9 mouse cellular contexts compared by ENCODE assay signal in genomic region chr13:43480595-43480956, GRCm38 (mm10). TPM values are rescaled to one million over a fixed set of nuclear protein-coding genes. Genes with fewer than 3 reads are reported as not detected.
A peak's percentile ranks its signal among the peaks of the same experiment; 100 is the strongest.
DNase-seq lines count a peak whose midpoint lies in the region; ATAC-seq and TF ChIP-seq lines count a peak whose summit lies in the region.
"Had no signal": no experiment of that assay in that cellular context is flagged by ENCODE, and none has a peak within 500 bp of the region (broad histone marks: within the 10 kb centered on the region; RNA-seq: fewer than 3 reads in every experiment).

No protein-coding gene starts in this region.

- H3K36me3 ChIP-seq in kidney, adult 2 months (ENCODE audit: control insufficient read depth, insufficient read depth, low read length): no peaks in the 10 kb centered on the region
- H3K36me3 ChIP-seq in hindbrain, embryonic 12.5 days: no peaks in the 10 kb centered on the region
- H3K36me3 ChIP-seq in midbrain, embryonic 12.5 days: no peaks in the 10 kb centered on the region; the same call in 1 of the 2 replicates

- peak overlapping the region; percentile 99; the same call in 1 of the 2 replicates for H3K27ac ChIP-seq in kidney, adult 2 months (ENCODE audit: insufficient read depth, low read depth, low read length)
- H3K27ac ChIP-seq in bone marrow, adult 2 months (ENCODE audit: control insufficient read depth, insufficient read depth, low read depth, low read length, poor library complexity): peak overlapping the region; percentile 99
- H3K27ac ChIP-seq in hindbrain, embryonic 12.5 days: peak overlapping the region; percentile 100
- peak overlapping the region; percentile 100 for H3K27ac ChIP-seq in midbrain, embryonic 12.5 days (replicated peaks)

- WGBS in kidney, adult 2 months: 25% methylated on average over 66 of the region's 67 CpGs
- WGBS in bone marrow, adult 2 months: 21% methylated on average over 67 of the region's 67 CpGs
- WGBS in hindbrain, embryonic 12.5 days: 0% methylated on average over 25 of the region's 67 CpGs
- WGBS in midbrain, embryonic 12.5 days: under 1% methylated on average over 29 of the region's 67 CpGs

- no peaks in the 10 kb centered on the region for H3K9me3 ChIP-seq in hindbrain, embryonic 12.5 days (replicated peaks)
- H3K9me3 ChIP-seq in midbrain, embryonic 12.5 days: no peaks in the 10 kb centered on the region

- H3K4me3 ChIP-seq in kidney, adult 2 months (ENCODE audit: insufficient read depth, low read depth, low read length): peak overlapping the region; percentile 99
- peak overlapping the region; percentile 89 for H3K4me3 ChIP-seq in bone marrow, adult 2 months (replicated peaks; ENCODE audit: control insufficient read depth, low read depth, low read length)
- peak overlapping the region; percentile 97 for H3K4me3 ChIP-seq in hindbrain, embryonic 12.5 days
- peak overlapping the region; percentile 92 for H3K4me3 ChIP-seq in midbrain, embryonic 12.5 days

- TF ChIP-seq CTCF in kidney, adult 2 months (conservative IDR thresholded peaks at IDR 0.05; ENCODE audit: insufficient read depth, insufficient read length, low read depth, low read length): no peak
- no peak for TF ChIP-seq CTCF in bone marrow, adult 2 months (IDR thresholded peaks at IDR 0.05; ENCODE audit: control insufficient read depth, insufficient read depth, low read length)

- H3K4me1 ChIP-seq in kidney, adult 2 months (ENCODE audit: control insufficient read depth, insufficient read depth, low read length): peaks cover 17% of the 10 kb centered on the region
- no peaks in the 10 kb centered on the region; the same call in 1 of the 2 replicates for H3K4me1 ChIP-seq in bone marrow, adult 2 months (ENCODE audit: control insufficient read depth, insufficient read depth, low read length)
- H3K4me1 ChIP-seq in hindbrain, embryonic 12.5 days: peaks cover 16% of the 10 kb centered on the region
- H3K4me1 ChIP-seq in midbrain, embryonic 12.5 days: peaks cover 25% of the 10 kb centered on the region

- H3K9ac ChIP-seq in hindbrain, embryonic 12.5 days: peak overlapping the region; percentile 99
- H3K9ac ChIP-seq in midbrain, embryonic 12.5 days (replicated peaks): peak overlapping the region; percentile 100

- DNase-seq in kidney, adult 2 months: no peak
- no peak for DNase-seq in kidney, postnatal 4 days
- no peak for DNase-seq in adrenal gland, adult 2 months
- DNase-seq in layer of hippocampus, adult 9-11 months: no peak
- no peak for DNase-seq in ovary, adult 18-20 months (ENCODE audit: low spot score)

- ATAC-seq in hindbrain, embryonic 12.5 days (ENCODE audit: low FRiP score): peak; percentile 18
- ATAC-seq in midbrain, embryonic 12.5 days (ENCODE audit: low FRiP score, low read depth): no peak; the same call in 1 of the 2 replicates

- H3K4me2 ChIP-seq in hindbrain, embryonic 12.5 days (replicated peaks): peak overlapping the region; percentile 78
- peak overlapping the region; percentile 74 for H3K4me2 ChIP-seq in midbrain, embryonic 12.5 days (replicated peaks)

- H3K27me3 ChIP-seq in kidney, adult 2 months (replicated peaks; ENCODE audit: control insufficient read depth, insufficient read depth, low read length): no peaks in the 10 kb centered on the region
- H3K27me3 ChIP-seq in hindbrain, embryonic 12.5 days: no peaks in the 10 kb centered on the region
- peaks cover 4% of the 10 kb centered on the region; the same call in 1 of the 2 replicates for H3K27me3 ChIP-seq in midbrain, embryonic 12.5 days
- H3K27me3 ChIP-seq: Patski had no signal

- TF ChIP-seq POLR2A in kidney, adult 2 months (IDR thresholded peaks at IDR 0.05; ENCODE audit: low read depth, low read length): no peak
- no peak for TF ChIP-seq POLR2A in bone marrow, adult 2 months (IDR thresholded peaks at IDR 0.05; ENCODE audit: borderline replicate concordance, control insufficient read depth, low read depth, low read length)

RNA-seq across cellular contexts. Expression of gene Ranbp9, which starts 0.5 kb away (rescaled TPM):
- polyA plus RNA-seq in kidney, adult 2 months (2012; rRNA removed): 11.4 and 15.4 TPM in 2 replicates
- 13.0 and 16.7 TPM in 2 replicates for polyA plus RNA-seq in bone marrow, adult 2 months (2011; ENCODE audit: insufficient read depth, insufficient read length, low replicate concordance, missing spikeins)
- polyA plus RNA-seq in hindbrain, embryonic 12.5 days (2016; fragmentation: Nextera tagmentation; extraction: Ambion mirVana): 12.2 and 12.8 TPM in 2 replicates
- 11.7 and 13.4 TPM in 2 replicates for polyA plus RNA-seq in midbrain, embryonic 12.5 days (2016; fragmentation: Nextera tagmentation; extraction: Ambion mirVana)
- total RNA-seq in adrenal gland, adult 2 months (2021): 10 to 100 TPM; 54.0 to 82.3 TPM
- polyA plus RNA-seq in adrenal gland, adult 2 months (2012; rRNA removed): 26.0 and 50.8 TPM in 2 replicates
